Mouse (Mus musculus): ENCODE measurements at regions not wholly inside any gene's neighbourhood (a gene's known extent, or its start where the extent isn't known, plus 50 kb on each side); places are given as distances from the start of the nearest gene placed in this dataset.
A peak's percentile ranks its signal among the peaks of the same experiment; 100 is the strongest.

DNA sequence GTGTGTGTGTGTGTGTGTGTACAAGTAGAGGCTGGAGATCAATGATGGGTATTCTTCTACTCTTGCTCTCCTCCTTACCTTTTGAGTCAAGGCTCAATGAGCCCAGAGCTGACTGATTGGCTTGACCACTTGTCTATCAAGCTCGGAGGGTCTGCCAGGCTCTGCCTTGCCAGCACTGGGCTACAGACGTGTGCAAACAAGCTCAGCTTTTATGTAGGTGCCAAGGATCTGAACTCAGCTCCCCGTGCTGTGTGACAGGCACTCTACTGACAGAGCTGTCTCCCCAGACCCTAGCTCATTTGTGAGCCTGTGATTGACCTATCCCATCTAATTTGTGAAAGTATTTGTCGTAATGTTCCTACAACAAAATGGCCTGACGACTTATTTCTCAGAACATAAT is 54.2 kb upstream of the Cdc42bpa start:
- DNase-seq (ENCODE audit: low read depth, low spot score): no peak

DNA sequence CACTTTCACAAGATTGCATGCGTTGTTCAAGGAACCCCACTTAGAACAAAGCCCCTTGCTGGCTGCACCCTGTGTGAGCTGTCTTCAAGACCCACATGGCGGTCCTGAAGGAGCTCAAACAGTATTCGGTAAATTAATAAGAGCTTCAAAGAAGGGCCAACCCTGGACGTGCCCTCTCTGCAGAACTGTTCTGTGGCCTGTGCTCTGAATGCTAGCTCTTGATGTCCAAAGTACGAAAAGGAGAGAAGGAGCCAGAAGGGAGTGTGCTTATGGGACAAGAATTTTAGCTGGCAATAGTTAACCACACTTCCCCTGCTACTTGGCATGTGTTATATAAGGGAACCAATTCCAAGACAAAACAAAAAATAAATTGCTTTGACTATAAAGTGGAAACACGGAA is 67.6 kb upstream of the Cdc42bpa start:
- DNase-seq (ENCODE audit: low read depth, low spot score): no peak

DNA sequence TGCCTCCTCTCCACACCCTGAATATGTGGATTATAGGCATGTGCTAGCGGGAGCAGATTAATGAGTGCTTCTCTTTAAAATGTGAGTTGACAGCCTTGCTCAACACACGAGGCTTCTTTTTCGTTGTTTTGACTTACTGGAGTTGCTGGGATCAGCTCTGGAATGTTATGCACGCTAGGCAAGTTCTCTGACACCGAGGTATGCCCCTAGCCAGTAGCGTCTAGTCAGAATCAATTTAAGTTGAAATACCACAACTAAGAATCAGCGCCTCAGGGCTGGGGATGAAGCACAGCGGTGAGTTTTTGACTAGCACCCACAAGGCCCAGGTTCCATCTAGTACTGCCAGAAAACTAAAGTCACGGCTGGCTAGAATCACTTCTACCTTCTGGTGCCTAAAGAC is 72.4 kb upstream of the Cdc42bpa start:
- no peak for DNase-seq (ENCODE audit: low read depth, low spot score)

DNA sequence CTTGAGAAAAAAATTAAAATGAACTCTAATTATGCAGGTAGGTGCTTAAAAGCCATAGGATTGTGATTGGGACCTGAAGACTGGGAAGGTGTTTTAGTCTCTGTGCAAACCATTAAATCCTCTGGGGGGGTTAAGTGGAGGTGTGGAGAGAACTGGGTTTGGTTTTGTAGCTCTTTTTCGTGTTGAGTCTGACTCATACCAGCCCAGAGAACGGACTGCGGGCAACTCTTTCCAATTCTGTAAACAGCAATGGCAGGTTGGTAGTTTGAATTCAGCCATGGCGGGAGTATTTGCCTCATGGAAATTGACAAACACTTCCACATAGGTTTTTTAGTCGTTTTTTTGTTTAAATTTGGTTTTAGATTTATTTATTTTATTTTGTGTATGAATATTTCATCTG is 77.7 kb upstream of the Ahctf1 start:
- no peak for DNase-seq (ENCODE audit: low read depth, low spot score)

DNA sequence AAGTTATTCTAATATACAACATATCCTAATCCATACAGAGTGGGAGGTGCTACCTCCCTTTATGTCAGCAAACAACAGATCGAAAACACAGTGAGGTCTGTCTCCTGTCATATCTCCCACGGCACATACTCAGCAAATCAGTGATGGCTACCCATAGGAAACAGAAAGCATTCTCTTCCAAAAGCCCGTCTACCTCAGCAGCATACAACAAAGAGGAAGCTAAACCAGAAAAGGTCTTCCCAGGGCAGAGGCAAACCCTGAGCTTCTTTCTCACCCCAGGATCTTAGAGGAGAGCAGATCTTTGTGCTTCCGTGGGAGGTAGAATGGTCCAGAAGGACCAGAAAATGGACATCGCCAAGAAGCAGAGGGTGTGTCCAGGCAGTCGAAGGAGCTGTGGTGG is 74.4 kb upstream of the Ahctf1 start:
- no peak for DNase-seq (ENCODE audit: low read depth, low spot score)

DNA sequence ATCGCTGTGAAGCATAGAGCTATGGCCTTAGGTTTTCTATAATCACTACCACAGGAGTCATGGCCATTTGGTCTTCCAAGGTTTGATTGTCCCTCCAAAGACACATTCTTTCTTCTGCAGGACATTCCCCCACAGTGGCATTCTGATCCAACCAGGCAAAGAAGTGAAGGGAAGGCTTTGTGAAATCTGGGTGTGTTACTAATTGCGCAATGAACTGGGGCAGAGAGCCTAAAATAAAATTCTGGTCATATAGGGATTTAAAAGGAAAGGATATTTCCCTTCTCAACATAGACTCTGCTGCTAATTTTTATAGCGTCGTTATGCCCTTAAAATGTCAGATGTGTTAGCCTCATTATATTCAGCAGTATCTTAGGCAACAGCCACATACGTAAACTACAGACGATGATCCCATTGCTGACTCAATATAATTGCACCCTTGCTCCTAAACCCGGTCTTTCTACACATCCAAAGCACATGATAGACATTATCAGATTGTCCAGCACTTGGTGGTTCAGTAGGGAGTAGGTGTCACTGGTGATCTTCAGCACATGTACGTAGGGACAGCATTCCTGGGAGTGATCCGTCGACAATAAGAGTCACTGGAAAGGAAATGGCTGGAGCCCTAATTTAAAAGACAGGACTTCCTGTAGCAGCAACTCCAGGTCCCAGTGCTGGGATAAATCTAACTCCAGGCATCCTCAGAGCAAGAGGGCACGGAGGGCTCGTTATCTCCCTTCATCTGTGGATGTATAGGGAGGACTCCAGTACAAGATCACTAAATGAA is 70.5 kb upstream of the Ahctf1 start:
- no peak for DNase-seq (ENCODE audit: low read depth, low spot score)

DNA sequence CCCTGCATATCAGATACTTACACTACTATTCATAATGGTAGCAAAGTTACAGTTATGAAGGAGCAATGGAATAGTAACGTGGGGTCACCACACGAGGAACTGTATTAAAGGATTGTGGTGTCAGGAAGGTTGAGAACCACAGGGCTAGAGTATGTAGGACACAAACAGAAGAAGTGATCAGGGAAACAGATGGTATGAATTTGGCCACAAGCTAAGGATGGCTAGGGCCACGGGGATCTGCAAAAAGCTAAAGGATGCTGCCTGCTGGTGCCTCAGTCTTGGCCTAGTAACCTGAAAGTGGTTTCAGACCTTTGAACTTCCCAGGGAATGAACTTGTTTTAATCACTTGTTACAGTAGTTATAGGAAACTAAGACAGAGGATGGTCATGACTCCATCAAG is 68.5 kb upstream of the Ahctf1 start:
- DNase-seq (ENCODE audit: low read depth, low spot score): no peak

DNA sequence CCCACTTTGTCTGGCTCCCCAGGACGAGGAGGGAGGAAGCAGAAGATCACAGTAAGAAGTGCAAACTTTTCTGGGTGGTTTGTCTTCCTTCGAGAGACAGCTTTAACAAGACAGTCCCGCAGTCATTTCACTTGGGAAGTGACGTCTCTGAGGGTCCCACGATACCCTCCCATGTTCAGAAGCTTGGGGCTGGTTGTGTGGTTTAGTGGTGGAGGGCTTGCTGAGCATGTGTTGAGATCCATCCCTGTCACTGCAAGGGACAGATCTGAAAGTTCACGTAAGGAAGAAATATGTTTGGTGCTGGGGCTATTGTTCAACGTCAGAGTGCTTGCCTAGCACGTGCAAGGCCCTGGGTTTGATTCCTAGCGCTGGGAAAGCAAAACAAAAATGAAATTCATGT is 65.2 kb upstream of the Ahctf1 start:
- no peak for DNase-seq (ENCODE audit: low read depth, low spot score)

DNA sequence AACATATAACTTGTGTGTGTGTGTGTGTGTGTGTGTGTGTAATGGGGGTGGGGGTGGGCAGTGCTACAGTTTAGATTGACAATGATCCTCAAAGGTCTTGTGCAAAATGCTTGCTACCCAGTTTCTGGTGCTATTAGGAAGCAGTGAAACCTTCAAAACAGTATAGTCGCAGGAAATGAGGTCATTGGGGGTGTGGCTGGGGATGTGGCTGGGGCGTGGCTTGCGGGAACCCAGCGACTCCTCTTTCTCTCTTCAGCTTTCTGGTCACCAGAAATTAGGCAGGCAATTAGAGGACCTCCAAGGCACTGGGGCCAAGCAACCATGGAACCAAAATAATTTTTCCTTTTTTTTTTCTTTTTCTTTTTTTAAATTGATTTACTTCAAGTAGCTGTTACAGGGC is 64.0 kb upstream of the Ahctf1 start:
- no peak for DNase-seq (ENCODE audit: low read depth, low spot score)

DNA sequence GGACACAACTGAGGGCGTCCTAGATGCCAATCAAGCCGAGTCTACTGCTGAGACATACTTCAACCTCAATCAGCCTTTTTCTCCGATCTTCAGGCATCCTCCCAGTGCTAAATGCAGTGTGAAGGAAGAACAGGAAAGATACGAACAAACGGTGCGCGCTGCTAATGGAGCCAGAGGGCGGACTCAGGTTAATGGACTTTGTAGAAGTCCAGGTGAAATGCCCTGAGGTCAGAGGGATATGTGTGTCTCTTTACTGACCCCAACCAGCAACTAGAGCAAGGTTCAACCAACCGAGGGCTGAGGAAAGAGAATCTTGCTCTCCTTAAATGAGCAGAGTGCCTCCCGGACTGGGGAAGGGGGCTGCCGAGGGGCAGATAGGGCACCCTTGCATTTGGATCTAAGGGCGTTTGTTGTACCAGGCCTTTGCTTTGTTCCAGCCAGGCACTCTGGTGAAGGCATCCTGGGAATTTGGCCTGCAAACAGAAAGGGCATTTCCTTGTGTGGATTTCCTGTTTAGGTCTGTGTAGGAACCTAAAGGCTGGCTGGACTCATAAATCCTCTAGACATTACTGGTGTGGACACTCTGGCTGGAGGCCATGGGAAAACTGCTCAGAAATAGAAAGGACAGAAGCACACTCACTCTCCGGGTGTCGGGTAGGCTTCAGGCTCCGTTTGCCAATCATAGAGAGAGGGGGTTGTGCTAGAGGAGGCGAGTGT is 62.7 kb upstream of the Ahctf1 start:
- DNase-seq (ENCODE audit: low read depth, low spot score): no peak

DNA sequence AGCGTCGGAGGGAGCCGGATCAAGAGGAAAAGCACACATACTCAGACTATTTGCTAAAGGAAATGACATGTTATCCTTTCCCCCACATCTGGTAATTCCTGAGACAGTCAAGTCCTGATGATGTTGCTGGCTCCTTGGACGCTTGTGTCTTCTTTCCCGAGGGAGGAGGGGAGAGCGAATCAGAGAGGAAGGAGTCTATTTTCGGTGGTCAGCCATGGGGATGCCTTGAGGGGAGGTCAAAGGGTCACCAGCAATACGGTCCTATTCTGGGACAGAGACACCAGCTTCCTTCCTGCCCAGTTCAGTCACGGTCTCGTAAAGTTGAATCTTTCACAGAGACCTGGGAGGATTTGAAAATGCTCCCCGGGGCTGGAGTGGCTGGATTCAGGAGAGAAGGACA is 62.1 kb upstream of the Ahctf1 start:
- no peak for DNase-seq (ENCODE audit: low read depth, low spot score)

DNA sequence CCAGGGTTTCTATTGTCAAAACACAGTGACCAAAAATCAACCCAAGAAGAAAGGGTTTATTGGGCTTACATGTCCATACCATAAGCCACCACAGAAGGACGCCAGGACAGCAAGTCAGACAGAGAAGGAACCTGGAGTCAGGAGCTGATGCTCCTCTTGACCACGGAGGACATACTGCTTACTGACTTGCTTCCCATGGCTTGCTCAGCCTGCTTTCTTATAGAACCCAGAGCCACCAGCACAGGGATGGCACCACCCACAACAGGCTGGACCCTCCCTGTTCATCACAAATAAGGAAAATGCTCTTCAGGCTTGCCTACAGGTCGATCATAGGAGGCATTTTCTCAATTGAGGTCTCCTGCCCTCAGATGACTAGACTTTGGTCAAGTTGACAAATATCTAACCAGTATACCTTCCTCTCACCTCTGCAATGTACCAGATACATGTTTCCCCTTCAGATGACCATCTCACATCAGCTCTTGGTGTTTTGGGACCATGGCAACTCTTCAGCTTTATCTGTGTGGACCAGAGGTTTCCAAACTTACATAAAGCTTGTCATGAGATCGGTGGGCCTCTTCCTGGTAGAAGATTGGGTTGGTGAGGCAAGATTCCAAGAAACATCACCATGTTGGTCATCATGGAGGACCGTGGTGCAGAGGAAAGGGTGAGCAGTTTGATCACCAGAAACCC is 61.2 kb upstream of the Ahctf1 start:
- no peak for DNase-seq (ENCODE audit: low read depth, low spot score)

DNA sequence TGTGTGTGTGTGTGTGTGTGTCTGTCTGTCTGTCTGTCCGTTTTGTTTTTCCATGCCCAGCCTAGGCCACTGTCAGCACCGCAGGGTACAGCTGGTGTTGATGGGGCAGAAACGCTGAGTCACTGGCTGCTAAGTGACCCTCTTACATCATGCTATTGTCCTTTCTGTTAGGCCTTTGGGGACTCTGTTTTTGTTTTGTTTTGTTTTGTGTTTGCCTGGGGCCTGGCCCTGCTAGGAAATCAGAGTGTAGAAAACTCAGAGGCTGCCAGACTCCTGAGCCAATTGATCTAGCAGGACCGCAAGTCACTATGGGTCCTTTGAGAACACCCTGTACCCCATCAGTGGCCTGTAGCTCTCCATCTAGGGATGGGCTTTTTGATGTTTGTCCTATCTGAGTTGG is 59.9 kb upstream of the Ahctf1 start:
- no peak for DNase-seq (ENCODE audit: low read depth, low spot score)

DNA sequence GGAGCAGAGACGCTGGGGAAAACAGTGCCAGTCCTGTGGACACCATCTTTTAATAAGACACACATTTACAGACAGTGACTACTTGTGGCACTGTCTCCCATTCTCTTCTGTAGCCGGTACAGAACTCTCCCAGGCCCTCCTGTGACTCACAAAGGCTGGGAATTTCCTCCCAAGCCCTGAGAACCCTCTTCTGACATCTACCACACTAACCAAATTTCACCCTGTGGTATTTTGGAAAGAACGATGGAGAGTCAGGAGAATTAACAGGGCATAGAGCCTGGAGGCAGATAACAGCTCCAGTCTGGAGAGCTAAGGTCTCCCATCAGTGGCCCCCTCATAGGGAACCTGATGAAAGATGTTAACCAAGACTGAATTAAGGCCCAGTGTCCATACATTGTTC is 59.5 kb upstream of the Ahctf1 start:
- DNase-seq (ENCODE audit: low read depth, low spot score): no peak

DNA sequence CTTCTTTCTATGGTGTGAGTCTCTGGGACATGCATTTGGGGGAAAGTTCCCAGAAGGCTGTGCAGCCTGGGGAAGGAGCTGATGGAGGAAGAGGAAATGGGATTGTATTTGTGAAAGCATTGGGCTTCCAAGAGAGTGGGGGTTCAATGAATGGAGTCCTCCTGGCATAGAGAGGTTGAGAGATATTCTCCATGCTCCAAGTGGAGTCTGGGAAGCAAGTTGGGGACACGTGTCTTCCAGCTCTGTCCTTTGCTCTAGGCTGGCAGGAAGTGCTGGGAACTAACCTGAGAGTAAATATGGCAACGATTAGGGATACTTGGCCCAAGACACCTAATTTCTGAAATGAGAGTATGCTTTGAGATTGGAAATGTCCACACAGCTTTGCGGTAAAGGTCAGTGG is 58.3 kb upstream of the Ahctf1 start:
- no peak for DNase-seq (ENCODE audit: low read depth, low spot score)

DNA sequence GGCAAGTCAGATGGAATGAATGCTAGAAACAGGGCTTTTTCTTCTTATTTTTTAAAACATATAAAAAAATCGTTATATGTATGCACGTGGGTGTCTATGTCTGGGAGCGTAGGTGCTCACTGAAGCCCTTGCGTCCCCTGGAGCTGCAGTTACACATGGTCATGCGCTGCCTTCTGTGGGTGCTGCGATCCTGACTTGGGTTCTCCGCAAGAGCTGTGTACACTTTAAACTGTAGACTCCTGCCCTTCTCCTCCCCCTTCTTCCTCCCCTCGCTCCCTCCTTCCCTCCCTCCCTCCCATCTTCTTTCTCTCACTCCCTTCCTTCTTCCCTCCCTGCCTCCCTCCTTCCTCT is 56.0 kb upstream of the Ahctf1 start:
- no peak for DNase-seq (ENCODE audit: low read depth, low spot score)

DNA sequence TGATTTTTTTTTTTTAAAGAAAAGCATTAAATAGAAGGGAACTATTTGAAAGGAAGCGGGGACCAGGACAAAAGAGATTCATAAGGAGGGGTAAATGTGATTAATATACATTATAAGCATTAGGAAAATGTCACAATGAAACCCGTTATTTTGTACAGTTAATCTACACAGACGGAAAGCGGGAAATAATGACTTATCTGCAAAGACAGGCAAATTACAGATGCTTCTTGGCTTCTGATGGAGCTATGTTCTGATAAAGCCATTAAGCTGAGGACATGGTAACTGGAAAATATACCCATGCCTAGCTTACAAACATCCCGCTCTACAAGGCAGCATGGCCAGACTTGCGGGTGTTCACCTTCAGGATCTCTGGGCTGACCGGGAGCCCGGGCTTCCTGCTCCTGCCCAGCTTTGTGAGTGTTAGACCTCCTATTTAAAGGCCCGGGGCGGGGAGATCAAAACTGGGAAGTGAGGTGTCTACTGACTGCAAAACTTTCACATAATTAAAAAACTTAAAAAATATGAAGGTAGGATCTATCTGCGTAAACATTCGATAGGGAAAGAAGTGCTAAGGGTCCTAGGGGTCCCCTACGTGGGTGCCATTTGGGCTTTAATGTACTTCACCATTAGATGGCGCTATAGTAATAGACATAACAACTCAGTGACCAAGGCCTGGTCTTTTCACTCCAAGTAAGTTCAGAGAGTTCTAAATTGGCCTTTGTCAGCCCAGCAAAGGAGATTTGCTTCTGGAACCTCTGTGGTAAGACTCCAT is 55.5 kb upstream of the Ahctf1 start:
- peak; percentile 68 for DNase-seq (ENCODE audit: low read depth, low spot score)

DNA sequence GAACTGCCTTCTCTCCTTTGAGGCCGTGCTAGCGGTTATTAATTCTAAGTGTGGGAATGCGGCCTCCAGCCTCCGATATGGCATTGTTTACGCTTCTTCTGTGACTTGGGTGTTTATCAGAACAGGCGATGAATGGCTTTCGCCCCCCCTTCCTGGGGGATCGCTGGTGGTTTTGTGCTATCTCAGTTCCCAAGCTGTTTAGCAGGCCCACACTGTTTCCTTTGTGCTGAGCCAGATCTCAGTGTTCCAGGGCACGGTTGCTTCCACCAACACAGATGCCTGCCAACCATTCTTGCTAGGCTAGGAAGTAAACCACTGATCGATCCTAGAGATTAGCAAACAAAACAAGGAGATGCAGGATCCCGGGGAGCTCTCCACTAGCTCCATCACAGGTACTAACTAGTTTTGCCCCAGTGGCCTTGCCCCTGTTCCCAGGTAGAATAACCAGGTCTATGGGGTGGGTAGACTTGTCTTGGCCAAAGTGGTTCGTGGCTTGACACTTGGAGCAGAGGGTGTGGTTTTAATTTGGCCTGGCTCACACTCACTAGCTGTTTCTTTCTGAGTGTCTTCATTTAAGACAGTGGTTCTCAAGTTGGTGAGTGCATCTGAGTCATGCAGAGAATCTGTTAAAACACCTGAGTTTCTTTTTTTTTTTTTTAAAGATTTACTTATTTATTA is 50.9 kb upstream of the Ahctf1 start:
- no peak for DNase-seq (ENCODE audit: low read depth, low spot score)
